In genomic region chr11:62494754-62495275, GRCm38 (mm10) we compare ENCODE assay signal across 8 mouse cellular contexts. TPM values are rescaled to one million over a fixed set of nuclear protein-coding genes. Genes with fewer than 3 reads are reported as not detected.
DNase-seq lines count a peak whose midpoint lies in the region; ATAC-seq and TF ChIP-seq lines count a peak whose summit lies in the region.

No protein-coding gene starts in this region.

- no peaks in the 10 kb centered on the region for H3K27me3 ChIP-seq in hindbrain, embryonic 11.5 days (ENCODE audit: control insufficient read depth, insufficient read depth, low read length)
- H3K27me3 ChIP-seq in hindbrain, embryonic 13.5 days = no peaks in the 10 kb centered on the region
- no peaks in the 10 kb centered on the region for H3K27me3 ChIP-seq in intestine, embryonic 15.5 days (replicated peaks)
- H3K27me3 ChIP-seq in limb, embryonic 13.5 days = no peaks in the 10 kb centered on the region

- H3K4me3 ChIP-seq in hindbrain, embryonic 11.5 days (ENCODE audit: low read depth, low read length) = no peak overlapping the region
- H3K4me3 ChIP-seq in hindbrain, embryonic 13.5 days = no peak overlapping the region
- H3K4me3 ChIP-seq in gastrocnemius, adult 2 months = peak overlapping the region; percentile 41
- no peak overlapping the region for H3K4me3 ChIP-seq in intestine, embryonic 15.5 days (replicated peaks)
- H3K4me3 ChIP-seq in limb, embryonic 13.5 days = no peak overlapping the region

- H3K36me3 ChIP-seq in hindbrain, embryonic 11.5 days (ENCODE audit: control insufficient read depth, insufficient read depth, low read length) = no peaks in the 10 kb centered on the region
- H3K36me3 ChIP-seq in hindbrain, embryonic 13.5 days = no peaks in the 10 kb centered on the region
- H3K36me3 ChIP-seq in intestine, embryonic 15.5 days = no peaks in the 10 kb centered on the region
- H3K36me3 ChIP-seq in limb, embryonic 13.5 days = no peaks in the 10 kb centered on the region

- peak; percentile 54 for DNase-seq in hindbrain, embryonic 11.5 days (ENCODE audit: low spot score)
- peak; percentile 28 for DNase-seq in adrenal gland, postnatal 25 days
- DNase-seq in gastrocnemius, adult 2 months = peak; percentile 32
- peak; percentile 82 for DNase-seq in naive thymus-derived CD4-positive, alpha-beta T cell, adult 2 months (ENCODE audit: low read depth)
- peak; percentile 58 to 61 for DNase-seq in thymus, postnatal 10 days (ENCODE audit: low spot score in 2 of 2)

- H3K4me2 ChIP-seq in hindbrain, embryonic 11.5 days (replicated peaks; ENCODE audit: low read depth, low read length) = no peak overlapping the region
- no peak overlapping the region for H3K4me2 ChIP-seq in hindbrain, embryonic 13.5 days
- H3K4me2 ChIP-seq in intestine, embryonic 15.5 days (replicated peaks) = peak overlapping the region; percentile 26
- no peak overlapping the region for H3K4me2 ChIP-seq in limb, embryonic 13.5 days (replicated peaks)

- H3K27ac ChIP-seq in hindbrain, embryonic 11.5 days (ENCODE audit: low read depth, low read length) = peak overlapping the region; percentile 25; the same call in 1 of the 2 replicates
- H3K27ac ChIP-seq in hindbrain, embryonic 13.5 days = no peak overlapping the region
- peak overlapping the region; percentile 81 for H3K27ac ChIP-seq in gastrocnemius, adult 2 months
- peak overlapping the region; percentile 92 for H3K27ac ChIP-seq in intestine, embryonic 15.5 days
- peak overlapping the region; percentile 34 for H3K27ac ChIP-seq in limb, embryonic 13.5 days

- 1% methylated on average over 6 of the region's 6 CpGs for WGBS in hindbrain, embryonic 11.5 days
- 3% methylated on average over 6 of the region's 6 CpGs for WGBS in hindbrain, embryonic 13.5 days
- 4% methylated on average over 6 of the region's 6 CpGs for WGBS in intestine, embryonic 15.5 days
- 5% methylated on average over 6 of the region's 6 CpGs for WGBS in limb, embryonic 13.5 days

- no peak for ATAC-seq in hindbrain, embryonic 11.5 days (ENCODE audit: low FRiP score)
- no peak for ATAC-seq in hindbrain, embryonic 13.5 days (ENCODE audit: low FRiP score)
- ATAC-seq in intestine, embryonic 15.5 days = peak; percentile 94
- ATAC-seq in limb, embryonic 13.5 days (ENCODE audit: low FRiP score, low read depth) = no peak; the same call in 1 of the 2 replicates

- TF ChIP-seq CTCF in gastrocnemius, adult 2 months (IDR thresholded peaks at IDR 0.05) = no peak

- H3K9me3 ChIP-seq in hindbrain, embryonic 11.5 days (ENCODE audit: control insufficient read depth, low read length) = no peaks in the 10 kb centered on the region
- H3K9me3 ChIP-seq in hindbrain, embryonic 13.5 days = no peaks in the 10 kb centered on the region
- H3K9me3 ChIP-seq in intestine, embryonic 15.5 days = no peaks in the 10 kb centered on the region
- H3K9me3 ChIP-seq in limb, embryonic 13.5 days = no peaks in the 10 kb centered on the region

- intact Hi-C loops in gastrocnemius, adult 2 months (cut with DNase I) = loop anchor here (5.0 kb wide), 2 partner anchors 38 to 98 kb away; partner anchors contain the start of genes Ncor1 and Pigl

- peak overlapping the region; percentile 8; the same call in 1 of the 2 replicates for H3K9ac ChIP-seq in hindbrain, embryonic 11.5 days (ENCODE audit: low read depth, low read length)
- H3K9ac ChIP-seq in hindbrain, embryonic 13.5 days = no peak overlapping the region
- H3K9ac ChIP-seq in intestine, embryonic 15.5 days = peak overlapping the region; percentile 26; the same call in 1 of the 2 replicates
- no peak overlapping the region for H3K9ac ChIP-seq in limb, embryonic 13.5 days

- peaks cover 7% of the 10 kb centered on the region; the same call in 1 of the 2 replicates for H3K4me1 ChIP-seq in hindbrain, embryonic 11.5 days (replicated peaks; ENCODE audit: control insufficient read depth, insufficient read depth, low read length)
- peaks cover 6% of the 10 kb centered on the region for H3K4me1 ChIP-seq in hindbrain, embryonic 13.5 days (replicated peaks)
- H3K4me1 ChIP-seq in intestine, embryonic 15.5 days (replicated peaks) = peaks cover 21% of the 10 kb centered on the region
- H3K4me1 ChIP-seq in limb, embryonic 13.5 days = peaks cover 9% of the 10 kb centered on the region

RNA-seq across cellular contexts. Expression of gene Ncor1, which starts 36.5 kb away (rescaled TPM):
- 170 and 189 TPM in 2 replicates for polyA plus RNA-seq in hindbrain, embryonic 11.5 days (2014; fragmentation: Nextera tagmentation; extraction: Ambion mirVana)
- 163 and 170 TPM in 2 replicates for polyA plus RNA-seq in hindbrain, embryonic 13.5 days (2015; fragmentation: Nextera tagmentation; extraction: Ambion mirVana)
- total RNA-seq in adrenal gland, postnatal 25 days (2021) = 241 and 268 TPM in 2 replicates
- total RNA-seq in gastrocnemius, adult 2 months (2021) = 100 to 1,000 TPM; 133 to 139 TPM
- polyA plus RNA-seq in intestine, embryonic 15.5 days (2015; fragmentation: Nextera tagmentation; extraction: Ambion mirVana) = 134 and 141 TPM in 2 replicates
- polyA plus RNA-seq in limb, embryonic 13.5 days (2015; fragmentation: Nextera tagmentation; extraction: Ambion mirVana) = 170 and 173 TPM in 2 replicates

RNA-seq across cellular contexts. Expression of gene Pigl, which starts 36.6 kb away (rescaled TPM):
- polyA plus RNA-seq in hindbrain, embryonic 11.5 days (2014; fragmentation: Nextera tagmentation; extraction: Ambion mirVana) = 13.6 and 13.7 TPM in 2 replicates
- polyA plus RNA-seq in hindbrain, embryonic 13.5 days (2015; fragmentation: Nextera tagmentation; extraction: Ambion mirVana) = 7.4 and 8.1 TPM in 2 replicates
- total RNA-seq in adrenal gland, postnatal 25 days (2021) = 7.9 and 12.0 TPM in 2 replicates
- total RNA-seq in gastrocnemius, adult 2 months (2021) = 1 to 10 TPM; 2.2 to 2.6 TPM
- polyA plus RNA-seq in intestine, embryonic 15.5 days (2015; fragmentation: Nextera tagmentation; extraction: Ambion mirVana) = 11.6 and 11.8 TPM in 2 replicates
- 8.9 and 9.6 TPM in 2 replicates for polyA plus RNA-seq in limb, embryonic 13.5 days (2015; fragmentation: Nextera tagmentation; extraction: Ambion mirVana)

RNA-seq across cellular contexts. Expression of gene Cenpv, which starts 44.2 kb away (rescaled TPM):
- polyA plus RNA-seq in hindbrain, embryonic 11.5 days (2014; fragmentation: Nextera tagmentation; extraction: Ambion mirVana) = 44.2 and 50.0 TPM in 2 replicates
- polyA plus RNA-seq in hindbrain, embryonic 13.5 days (2015; fragmentation: Nextera tagmentation; extraction: Ambion mirVana) = 49.4 and 55.5 TPM in 2 replicates
- total RNA-seq in adrenal gland, postnatal 25 days (2021) = 40.0 and 44.4 TPM in 2 replicates
- total RNA-seq in gastrocnemius, adult 2 months (2021) = 10 to 100 TPM; 19.2 to 24.3 TPM
- polyA plus RNA-seq in intestine, embryonic 15.5 days (2015; fragmentation: Nextera tagmentation; extraction: Ambion mirVana) = 35.6 and 44.9 TPM in 2 replicates
- 23.6 and 26.8 TPM in 2 replicates for polyA plus RNA-seq in limb, embryonic 13.5 days (2015; fragmentation: Nextera tagmentation; extraction: Ambion mirVana)

RNA-seq across cellular contexts. Expression of gene Ubb, which starts 56.2 kb away (rescaled TPM):
- 3,694 and 3,897 TPM in 2 replicates for polyA plus RNA-seq in hindbrain, embryonic 11.5 days (2014; fragmentation: Nextera tagmentation; extraction: Ambion mirVana)
- 4,618 and 4,725 TPM in 2 replicates for polyA plus RNA-seq in hindbrain, embryonic 13.5 days (2015; fragmentation: Nextera tagmentation; extraction: Ambion mirVana)
- 1,162 and 1,405 TPM in 2 replicates for total RNA-seq in adrenal gland, postnatal 25 days (2021)
- total RNA-seq in gastrocnemius, adult 2 months (2021) = 100 to 1,000 TPM; 776 to 989 TPM
- polyA plus RNA-seq in intestine, embryonic 15.5 days (2015; fragmentation: Nextera tagmentation; extraction: Ambion mirVana) = 2,561 and 2,687 TPM in 2 replicates
- 3,843 and 3,876 TPM in 2 replicates for polyA plus RNA-seq in limb, embryonic 13.5 days (2015; fragmentation: Nextera tagmentation; extraction: Ambion mirVana)

Comparison
In these comparisons a context has a peak if more than half of its experiments do, and no peak if none do; other contexts are left out.
1. H3K9ac ChIP-seq: peak in hindbrain, embryonic 11.5 days (single experiment) and intestine, embryonic 15.5 days (single experiment); none in hindbrain, embryonic 13.5 days (single experiment) and limb, embryonic 13.5 days (single experiment).
2. DNase-seq: peak in every context shown above with its lines; median percentile 82 in naive thymus-derived CD4-positive, alpha-beta T cell, adult 2 months; 60 in thymus, postnatal 10 days; 54 in hindbrain, embryonic 11.5 days; 32 in gastrocnemius, adult 2 months; 28 in adrenal gland, postnatal 25 days.